Mouse (Mus musculus) gastrocnemius, postnatal 4 days (tissue): Measurements from ENCODE around the gene Efnb1. TPM values are rescaled to one million over a fixed set of nuclear protein-coding genes. Genes with fewer than 3 reads are reported as not detected.
"Not testable (repeated sequence)": the region's sequence is repeated elsewhere in the genome, so short reads cannot be mapped to it uniquely, and the experiment has no call there.

Experiments used
- DNase-seq, 2 experiments: peaks; one replicate each; pipeline ENCODE4 v3.0.0; 2021 to 2022; ENCODE audit warnings: low spot score in 2 of 2, mixed read lengths in 2 of 2
- long read RNA-seq, 2 experiments: library from polyadenylated mRNA; stranded (forward); transcript quantifications; one replicate each; pipeline ENCODE4 v2.0.0; 2021
- total RNA-seq, 2 experiments: library from RNA; stranded (reverse); gene quantifications; 2 replicates each; pipeline ENCODE4 v1.2.3; 2021

The Efnb1 gene
- 10 to 100 TPM; 26.5 to 33.2 TPM for total RNA-seq
- long read RNA-seq, experiment 1, transcript Efnb1-201 (5 exons, 3,258 nt) = major isoform, 16 of 21 reads
- long read RNA-seq, experiment 1, partial matches to known transcripts = 1 of 21 reads
- long read RNA-seq, experiment 1, other reads (novel, unspliced or antisense) = 4 of 21 reads
- long read RNA-seq, experiment 2, transcript Efnb1-201 (5 exons, 3,258 nt) = major isoform, 14 of 21 reads
- long read RNA-seq, experiment 2, partial matches to known transcripts = 2 of 21 reads
- long read RNA-seq, experiment 2, other reads (novel, unspliced or antisense) = 5 of 21 reads

- peak; percentile 54 to 82 for DNase-seq
Measured at GRCm38 (mm10) chrX:99135523-99136258, at the start of gene Efnb1. Gene Efnb1 (plus strand): TSS chrX:99136130.

- no peak for DNase-seq
Measured at GRCm38 (mm10) chrX:99092704-99093103, 43.2 kb upstream of the Efnb1 start.

- DNase-seq = not testable (repeated sequence)
Measured at GRCm38 (mm10) chrX:99111088-99111724, 24.7 kb upstream of the Efnb1 start.

GRCm38 (mm10) chrX:99119510-99119909, 16.4 kb upstream of the Efnb1 start:
- DNase-seq = no peak

- peak in 1 of 2 experiments; percentile 21 for DNase-seq
Measured at GRCm38 (mm10) chrX:99130059-99130458, 5.9 kb upstream of the Efnb1 start.

DNA sequence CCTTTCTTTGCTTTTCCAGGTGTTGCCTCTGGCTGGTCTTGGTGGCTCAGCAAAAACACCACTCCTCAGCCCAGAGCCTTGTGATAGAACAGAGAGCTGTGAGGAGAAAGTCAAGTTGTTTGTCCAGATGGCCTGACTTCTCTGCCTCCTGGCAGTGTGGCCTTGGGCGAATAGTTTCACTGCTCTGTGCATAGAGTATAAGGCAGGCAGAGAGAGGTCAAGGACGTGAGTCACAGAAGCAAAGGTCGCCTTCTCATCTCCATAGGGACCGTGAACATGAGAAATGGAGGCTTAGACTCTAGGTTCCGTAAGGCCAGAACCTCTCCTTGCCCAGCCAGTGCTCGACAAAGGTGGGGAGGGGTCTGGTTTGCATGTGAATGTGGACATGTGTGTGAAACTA, 3.4 kb upstream of the Efnb1 start:
- DNase-seq = no peak

GRCm38 (mm10) chrX:99134891-99135290, 1.0 kb upstream of the Efnb1 start:
- DNase-seq = peak; percentile 46 to 68

DNA sequence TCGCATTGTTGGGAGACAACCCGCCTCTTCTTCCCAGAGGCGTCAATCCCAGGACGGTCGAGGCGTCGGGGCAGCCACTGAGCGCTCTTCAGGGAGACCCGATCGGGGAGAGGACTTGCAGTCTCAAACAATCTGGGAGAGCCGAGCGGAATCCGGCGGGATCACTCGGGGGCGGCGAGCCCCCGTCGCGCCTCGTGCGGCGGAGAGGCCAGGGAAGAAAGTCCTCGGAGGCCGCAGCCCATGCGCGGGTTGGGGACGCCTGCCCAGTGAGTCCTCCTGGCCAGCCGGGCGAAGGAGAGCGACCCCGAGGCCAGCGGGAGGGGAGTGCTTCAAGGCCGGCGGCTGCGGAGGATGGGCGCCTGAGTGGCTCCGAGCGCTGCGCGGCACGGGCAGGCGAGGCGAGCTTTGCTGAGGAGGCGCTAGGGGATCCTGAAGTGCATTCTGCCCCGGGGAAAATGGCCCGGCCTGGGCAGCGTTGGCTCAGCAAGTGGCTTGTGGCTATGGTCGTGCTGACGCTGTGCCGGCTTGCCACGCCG, 569 bp downstream of the Efnb1 start:
- peak; percentile 37 to 43 for DNase-seq

DNA sequence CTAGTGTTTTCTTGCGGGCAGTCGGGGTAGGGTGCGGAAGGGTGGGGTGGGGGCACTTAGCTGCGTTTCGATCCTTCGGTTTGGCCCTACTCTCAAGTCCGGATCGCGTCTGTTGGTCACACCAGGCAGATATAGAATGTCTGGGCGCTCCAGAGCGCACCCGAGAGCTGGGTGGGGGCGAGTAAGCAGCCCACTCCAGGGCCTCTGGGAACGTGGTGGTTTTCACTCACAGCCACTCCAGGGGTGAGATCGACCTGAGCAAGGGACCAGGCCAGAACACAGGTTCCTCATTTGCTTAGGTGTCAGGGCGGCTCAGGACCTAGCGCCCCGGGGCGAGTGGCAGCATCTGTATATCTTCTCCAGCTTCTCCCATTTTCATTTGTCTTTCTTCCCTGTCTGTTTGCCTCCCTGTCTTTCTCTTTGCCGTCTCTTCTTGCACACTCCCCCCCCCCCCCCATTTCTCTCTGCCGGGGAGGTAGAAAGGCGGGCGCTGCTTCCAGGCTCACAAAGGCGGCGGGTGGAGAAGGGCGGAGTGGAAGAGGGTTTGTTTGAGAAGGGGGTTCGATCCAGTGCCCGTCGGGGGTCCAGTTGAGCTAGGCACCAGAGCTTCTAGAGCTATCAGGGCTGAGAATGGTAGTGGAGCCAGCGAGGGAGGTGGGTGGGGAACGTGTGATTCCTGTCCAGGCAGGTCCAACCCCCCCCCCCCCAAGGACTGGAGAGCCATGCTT, 1.4 kb downstream of the Efnb1 start:
- no peak for DNase-seq

- no peak for DNase-seq
Measured at GRCm38 (mm10) chrX:99137928-99138740, 2.2 kb downstream of the Efnb1 start.

DNA sequence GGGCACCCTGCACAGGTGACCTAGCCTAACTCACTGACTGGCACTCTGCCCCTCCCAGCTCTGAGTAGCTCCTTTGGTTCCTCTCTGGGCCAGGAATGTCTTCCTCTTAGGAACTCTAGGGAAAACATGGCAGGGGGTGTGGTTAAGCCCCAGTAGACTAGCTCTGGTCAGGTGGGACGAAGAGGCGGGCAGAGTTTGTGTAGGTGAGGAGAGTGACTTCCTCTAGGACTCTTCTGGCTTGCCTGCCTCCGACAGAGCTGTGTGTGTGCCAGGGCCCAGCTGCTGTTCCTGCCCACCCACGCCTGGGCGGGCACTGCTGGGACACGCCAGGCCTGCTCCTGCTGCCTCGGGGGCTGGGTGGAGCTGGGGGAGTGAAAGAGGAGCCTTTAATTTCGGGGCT, 5.1 kb downstream of the Efnb1 start:
- DNase-seq = peak in 1 of 2 experiments; percentile 12

DNA sequence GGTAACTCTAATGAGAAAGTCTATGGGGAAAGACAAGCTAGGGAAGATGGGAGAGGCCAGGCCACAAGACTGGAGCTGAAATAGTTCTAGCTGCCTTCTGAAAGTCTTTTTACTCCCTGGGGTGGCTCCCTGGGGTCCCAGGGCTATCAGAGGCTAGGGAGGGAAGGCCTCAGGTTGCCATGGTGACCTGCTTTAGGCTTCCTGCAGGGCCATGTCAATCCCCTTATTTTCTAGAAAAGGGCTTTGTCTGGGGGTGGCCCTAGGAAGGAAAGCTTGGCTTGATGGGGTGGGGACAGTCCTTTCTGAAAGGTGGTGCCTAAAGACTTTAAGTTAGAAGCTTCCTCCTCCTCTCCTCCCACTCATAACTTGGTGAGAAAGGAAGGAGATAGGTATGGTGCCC, 6.0 kb downstream of the Efnb1 start:
- no peak for DNase-seq

DNA sequence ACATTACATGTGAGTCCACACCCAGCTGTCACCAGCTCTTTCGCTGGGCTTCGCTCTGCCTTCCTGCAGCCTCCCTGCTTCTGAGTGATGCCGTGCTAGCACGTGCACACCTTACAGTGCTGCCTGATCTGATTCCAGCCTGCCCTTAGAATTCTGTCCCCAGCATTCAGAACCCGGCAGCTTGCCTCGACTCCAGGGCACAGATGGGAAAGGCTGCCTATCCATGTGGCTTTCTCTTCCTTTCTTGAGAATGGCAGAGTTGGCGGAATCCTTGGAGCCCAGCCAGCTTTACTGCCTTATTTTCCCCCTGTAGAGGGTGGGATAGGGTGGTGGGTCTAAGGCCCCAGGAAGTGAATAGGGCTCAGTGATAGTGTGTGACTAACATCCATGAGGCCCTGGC, 9.6 kb downstream of the Efnb1 start:
- DNase-seq = no peak

GRCm38 (mm10) chrX:99148061-99148905, 12.4 kb downstream of the Efnb1 start:
- no peak for DNase-seq

- DNase-seq = no peak
Measured at GRCm38 (mm10) chrX:99149047-99149446, 13.1 kb downstream of the Efnb1 start.

DNA sequence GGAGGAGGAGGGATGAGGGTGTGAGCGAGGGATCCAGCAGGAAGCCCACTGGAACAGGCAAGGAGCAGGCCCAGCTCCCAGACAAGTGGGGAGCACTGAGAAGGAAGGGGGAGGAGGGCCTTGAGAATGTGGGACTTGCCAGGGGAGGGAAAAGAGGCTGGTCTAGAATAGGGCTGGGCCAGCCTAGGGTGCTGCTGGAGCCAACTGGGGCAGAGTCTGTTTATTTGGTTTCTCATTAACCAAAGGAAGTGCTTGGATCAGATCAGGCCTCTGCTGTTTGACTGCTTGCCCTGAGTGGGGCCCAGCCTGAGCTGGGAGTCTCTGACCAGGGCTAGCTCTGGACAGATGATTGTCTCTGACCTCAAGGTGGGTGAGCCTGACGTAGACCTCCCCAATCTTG, 14.0 kb downstream of the Efnb1 start:
- DNase-seq = no peak

DNA sequence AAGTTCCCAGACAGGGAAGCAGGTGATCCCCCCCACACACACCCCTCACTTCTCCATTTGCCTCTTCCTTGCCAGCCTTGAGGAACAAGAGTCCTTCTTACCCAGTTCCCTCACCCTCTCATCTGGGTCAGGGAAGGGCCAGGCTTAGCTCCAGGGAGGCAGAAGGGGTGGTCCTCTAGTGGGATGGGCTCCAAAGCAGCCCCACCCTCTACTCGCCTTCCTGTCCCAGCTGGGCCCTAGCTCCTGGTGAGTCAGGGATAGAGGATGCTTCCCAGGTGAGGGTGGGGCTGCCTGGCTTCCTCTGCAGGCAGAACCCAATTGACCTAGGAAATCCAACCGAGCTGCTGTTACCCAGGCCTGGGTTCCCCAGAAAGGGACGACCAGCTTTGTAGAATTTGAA, 14.8 kb downstream of the Efnb1 start:
- no peak for DNase-seq

GRCm38 (mm10) chrX:99151434-99151833, 15.5 kb downstream of the Efnb1 start:
- no peak for DNase-seq

GRCm38 (mm10) chrX:99152141-99152540, 16.2 kb downstream of the Efnb1 start:
- DNase-seq = no peak
